Mouse (Mus musculus): ENCODE data around the gene Smtnl1.

Gene Smtnl1

GRCm38 (mm10) chr2:84793871-84794270 is 28.6 kb downstream of the Smtnl1 start:
- peak; percentile 53 for DNase-seq (ENCODE audit: low read depth, low spot score)

GRCm38 (mm10) chr2:84793154-84793553 is 29.3 kb downstream of the Smtnl1 start:
- DNase-seq (ENCODE audit: low read depth, low spot score): no peak

- no peak for DNase-seq (ENCODE audit: low read depth, low spot score)
Measured at GRCm38 (mm10) chr2:84792516-84792915, 29.9 kb downstream of the Smtnl1 start.

GRCm38 (mm10) chr2:84790418-84790817 is 32.0 kb downstream of the Smtnl1 start:
- DNase-seq (ENCODE audit: low read depth, low spot score): no peak

- no peak for DNase-seq (ENCODE audit: low read depth, low spot score)
Measured at GRCm38 (mm10) chr2:84788316-84788715, 34.1 kb downstream of the Smtnl1 start.

GRCm38 (mm10) chr2:84783840-84784566 is 38.4 kb downstream of the Smtnl1 start:
- DNase-seq (ENCODE audit: low read depth, low spot score): peak; percentile 46

- DNase-seq (ENCODE audit: low read depth, low spot score): no peak
Measured at GRCm38 (mm10) chr2:84783315-84783714, 39.1 kb downstream of the Smtnl1 start.

GRCm38 (mm10) chr2:84779210-84779609 is 43.2 kb downstream of the Smtnl1 start:
- DNase-seq (ENCODE audit: low read depth, low spot score): no peak

GRCm38 (mm10) chr2:84777706-84778105 is 44.7 kb downstream of the Smtnl1 start:
- DNase-seq (ENCODE audit: low read depth, low spot score): no peak

- no peak for DNase-seq (ENCODE audit: low read depth, low spot score)
Measured at GRCm38 (mm10) chr2:84775665-84776064, 46.8 kb downstream of the Smtnl1 start.

- no peak for DNase-seq (ENCODE audit: low read depth, low spot score)
Measured at GRCm38 (mm10) chr2:84775241-84775640, 47.2 kb downstream of the Smtnl1 start, which contains the start of gene Serping1. Serping1 (minus strand) TSS chr2:84775444.

GRCm38 (mm10) chr2:84774751-84775150 is 47.7 kb downstream of the Smtnl1 start:
- DNase-seq (ENCODE audit: low read depth, low spot score): no peak

- no peak for DNase-seq (ENCODE audit: low read depth, low spot score)
Measured at GRCm38 (mm10) chr2:84773195-84773594, 49.3 kb downstream of the Smtnl1 start.

- DNase-seq (ENCODE audit: low read depth, low spot score): peak; percentile 87
Measured at GRCm38 (mm10) chr2:84772454-84772853, 50.0 kb downstream of the Smtnl1 start.

GRCm38 (mm10) chr2:84770501-84770900 is 52.0 kb downstream of the Smtnl1 start:
- DNase-seq (ENCODE audit: low read depth, low spot score): no peak

GRCm38 (mm10) chr2:84762818-84763217 is 59.6 kb downstream of the Smtnl1 start:
- no peak for DNase-seq (ENCODE audit: low read depth, low spot score)

- DNase-seq (ENCODE audit: low read depth, low spot score): no peak
Measured at GRCm38 (mm10) chr2:84762295-84762694, 60.2 kb downstream of the Smtnl1 start.

- DNase-seq (ENCODE audit: low read depth, low spot score): no peak
Measured at GRCm38 (mm10) chr2:84761840-84762239, 60.6 kb downstream of the Smtnl1 start.

- no peak for DNase-seq (ENCODE audit: low read depth, low spot score)
Measured at GRCm38 (mm10) chr2:84761309-84761708, 61.1 kb downstream of the Smtnl1 start.
